Mouse (Mus musculus) cerebellum, postnatal 14 days (tissue): ENCODE data around the gene Pdcl2.
A peak's percentile ranks its signal among the peaks of the same experiment; 100 is the strongest.

Source experiments
- DNase-seq, 2 experiments: peaks; one replicate each; pipeline ENCODE4 v3.0.0; 2021; ENCODE audit warnings: mixed read lengths in 2 of 2

Pdcl2 gene

GRCm38 (mm10) chr5:76303379-76303744 is 27.6 kb downstream of the Pdcl2 start:
- no peak for DNase-seq

- DNase-seq, result no peak
Observed at GRCm38 (mm10) chr5:76302009-76302408, 28.9 kb downstream of the Pdcl2 start.

DNA sequence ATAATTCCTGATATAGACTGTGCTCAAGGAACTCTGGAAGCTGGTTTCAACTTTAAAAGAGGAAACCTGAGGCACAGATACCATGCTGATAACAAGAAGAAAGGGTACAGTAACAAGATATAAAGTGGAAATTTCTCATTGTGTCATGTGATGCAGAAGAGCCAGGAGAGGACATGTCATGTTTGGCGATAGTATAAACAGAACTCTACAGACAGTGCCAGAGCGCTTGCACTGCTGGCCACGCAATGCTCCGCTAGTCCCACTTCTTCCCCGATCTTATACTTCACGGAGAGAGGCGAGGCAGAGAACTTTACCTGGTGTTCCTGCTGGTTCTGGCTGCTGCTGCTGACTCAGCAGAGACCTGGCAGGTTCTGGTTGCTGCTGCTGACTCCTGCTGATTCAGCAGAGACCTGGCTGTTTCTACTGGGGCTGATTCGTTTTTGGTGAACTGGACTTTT is 41.7 kb downstream of the Pdcl2 start:
- DNase-seq, result peak in 1 of 2 experiments; percentile 18

- DNase-seq, result no peak
Observed at GRCm38 (mm10) chr5:76288256-76288655, 42.7 kb downstream of the Pdcl2 start.

GRCm38 (mm10) chr5:76287062-76287461 is 43.9 kb downstream of the Pdcl2 start:
- DNase-seq, result no peak

- no peak for DNase-seq
Observed at GRCm38 (mm10) chr5:76285699-76286098, 45.3 kb downstream of the Pdcl2 start.

GRCm38 (mm10) chr5:76283890-76284289 is 47.1 kb downstream of the Pdcl2 start:
- DNase-seq, result no peak

GRCm38 (mm10) chr5:76274977-76275376 is 56.0 kb downstream of the Pdcl2 start:
- DNase-seq, result no peak
